Mouse (Mus musculus) G1E (cell line): ENCODE data around the gene Siah1a. TPM values are rescaled to one million over a fixed set of nuclear protein-coding genes. Genes with fewer than 3 reads are reported as not detected.
A peak's percentile ranks its signal among the peaks of the same experiment; 100 is the strongest.

ENCODE experiments used
- ATAC-seq: 2 replicates; pipeline ENCODE4 v1.8.0; 2016; ENCODE audit warnings: mild to moderate bottlenecking; ENCODE audit not compliant: insufficient number of reproducible peaks, poor library complexity, low FRiP score, severe bottlenecking; ENCODE audit errors: extremely low read depth
- DNase-seq: peaks from one replicate; pipeline ENCODE4 v3.0.0; 2012; ENCODE audit warnings: low spot score
- H3K27me3 ChIP-seq: 2 replicates; pipeline ENCODE4 v1.6.1; 2012; ENCODE audit warnings: mild to moderate bottlenecking, low read length, inconsistent platforms; ENCODE audit not compliant: insufficient read depth
- H3K36me3 ChIP-seq: replicated peaks from 2 replicates; pipeline ENCODE3; 2012; ENCODE audit warnings: mild to moderate bottlenecking, inconsistent platforms
- H3K4me1 ChIP-seq: 2 replicates; pipeline ENCODE4 v1.6.1; 2012; ENCODE audit warnings: low read depth, low read length, inconsistent platforms, mixed read lengths; ENCODE audit not compliant: insufficient read depth
- H3K4me3 ChIP-seq: 2 replicates; pipeline ENCODE4 v1.5.1; 2012; ENCODE audit warnings: low read depth, mild to moderate bottlenecking, inconsistent platforms, low read length, moderate library complexity, mixed read lengths
- H3K9me3 ChIP-seq: replicated peaks from 2 replicates; pipeline ENCODE4 v1.6.1; 2012; ENCODE audit warnings: inconsistent platforms
- CTCF ChIP-seq: IDR thresholded peaks from 2 replicates; pipeline ENCODE4 v1.5.1; 2012; ENCODE audit warnings: low read depth, low read length, inconsistent platforms, mixed read lengths
- GATA1 ChIP-seq: IDR thresholded peaks from 2 replicates; pipeline ENCODE4 v1.6.1; 2012; ENCODE audit warnings: borderline replicate concordance, low read length, inconsistent platforms, mixed read lengths
- GATA2 ChIP-seq: IDR thresholded peaks from 2 replicates; pipeline ENCODE4 v1.6.1; 2012; ENCODE audit warnings: low read depth, low read length, inconsistent platforms, borderline replicate concordance
- POLR2AphosphoS5 ChIP-seq: IDR thresholded peaks from 2 replicates; pipeline ENCODE4 v1.6.1; 2012; ENCODE audit warnings: low read depth, low read length, inconsistent platforms; ENCODE audit not compliant: insufficient replicate concordance
- TAL1 ChIP-seq: conservative IDR thresholded peaks from 2 replicates; pipeline ENCODE4 v1.6.1; 2012; ENCODE audit warnings: low read depth, low read length, inconsistent platforms, mixed read lengths
- polyA plus RNA-seq: library from polyadenylated mRNA; stranded (reverse); fragments of >175 nt; gene quantifications from 2 replicates; pipeline ENCODE4 v1.2.3, GENCODE M21; 2012
- total RNA-seq, 2 experiments: library from RNA; stranded (forward) in 1 of 2; stranded (reverse) in 1 of 2; fragments of 200-1000 nt in 1 of 2; fragments of >200 nt in 1 of 2; fragmentation: Nextera tagmentation in 1 of 2; gene quantifications; 2 replicates each; pipeline ENCODE4 v1.2.3; 2014 to 2017

The Siah1a gene
- total and polyA plus RNA-seq, 3 experiments: 5.2 to 21.3 (median 21.0) TPM

DNA sequence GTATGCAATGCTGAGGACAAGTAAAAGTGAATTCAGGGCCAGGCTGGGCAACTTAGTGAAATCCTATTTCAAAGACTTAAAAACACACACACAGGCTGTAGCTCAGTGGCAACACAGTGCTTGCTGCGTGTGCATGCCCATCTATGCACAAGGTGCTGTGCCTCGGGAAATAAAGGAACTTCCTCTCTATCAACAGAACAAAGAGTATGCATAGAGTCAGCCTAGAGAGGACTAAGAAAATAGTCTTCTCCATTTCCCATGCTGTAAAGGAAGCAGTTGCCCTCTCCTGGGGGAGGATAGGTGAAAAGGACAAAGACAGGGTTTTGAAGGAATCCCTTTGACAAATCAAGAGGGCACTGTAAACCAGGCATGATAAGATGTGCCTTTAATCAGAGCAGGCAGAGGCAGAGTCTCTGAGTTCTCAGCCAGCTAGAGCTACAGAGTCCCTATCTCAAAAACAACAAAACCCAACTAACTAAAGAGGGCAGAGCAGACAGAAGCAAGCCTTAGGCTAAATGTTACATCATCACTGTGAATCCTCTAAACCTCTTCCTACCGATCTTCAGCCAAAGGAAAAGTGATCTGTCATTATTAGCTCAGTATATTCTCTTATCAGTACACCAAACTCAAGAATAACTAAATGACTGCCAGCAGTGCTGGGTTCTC, 10.2 kb downstream of the Siah1a start:
- H3K9me3 ChIP-seq: no peaks in the 10 kb centered on the region
- no peak for TF ChIP-seq GATA2
- no peak for TF ChIP-seq GATA1
- no peak for TF ChIP-seq POLR2AphosphoS5
- no peak for TF ChIP-seq CTCF
- TF ChIP-seq TAL1: no peak
- DNase-seq (no peak), ATAC-seq (peak; percentile 41)
- H3K27me3 ChIP-seq: no peaks in the 10 kb centered on the region
- H3K4me1 ChIP-seq: peaks cover 23% of the 10 kb centered on the region
- H3K36me3 ChIP-seq: peaks cover 5% of the 10 kb centered on the region
- H3K4me3 ChIP-seq: no peak overlapping the region

- H3K4me1 ChIP-seq: peaks cover 26% of the 10 kb centered on the region
- TF ChIP-seq POLR2AphosphoS5 (no peak), GATA1 (no peak), GATA2 (no peak), CTCF (no peak), TAL1 (no peak)
- ATAC-seq: no peak
- H3K4me3 ChIP-seq: no peak overlapping the region
- H3K9me3 ChIP-seq: no peaks in the 10 kb centered on the region
- peaks cover 5% of the 10 kb centered on the region for H3K36me3 ChIP-seq
- no peak for DNase-seq
- no peaks in the 10 kb centered on the region for H3K27me3 ChIP-seq
Measured at GRCm38 (mm10) chr8:86734954-86735353, 10.8 kb downstream of the Siah1a start.

DNA sequence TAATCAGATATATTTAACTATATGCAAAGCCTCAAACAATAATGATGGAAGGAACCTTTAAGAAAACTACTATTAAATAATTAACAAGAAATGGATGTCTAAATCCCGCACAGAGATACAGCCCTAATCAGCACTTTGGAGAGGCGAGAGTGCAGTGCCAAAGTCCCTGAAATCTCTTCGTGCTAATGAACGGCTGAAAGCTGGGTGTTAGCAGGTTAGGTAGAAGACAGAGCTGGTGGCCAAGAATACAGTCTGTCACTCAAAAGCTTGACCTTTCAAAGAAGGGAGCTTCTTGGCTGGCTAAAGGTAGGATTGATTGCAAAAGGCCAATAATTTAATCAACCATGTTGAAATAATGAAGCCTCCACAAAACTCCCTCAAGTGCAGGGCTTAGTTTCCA, 11.6 kb downstream of the Siah1a start:
- H3K4me1 ChIP-seq: peaks cover 26% of the 10 kb centered on the region
- no peak for ATAC-seq
- H3K36me3 ChIP-seq: peaks cover 8% of the 10 kb centered on the region

GRCm38 (mm10) chr8:86730860-86731259, 14.9 kb downstream of the Siah1a start:
- no peak for ATAC-seq
- Histone ChIP-seq H3K27me3 (no peaks in the 10 kb centered on the region), H3K4me3 (no peak overlapping the region), H3K4me1 (peaks cover 35% of the 10 kb centered on the region), H3K9me3 (no peaks in the 10 kb centered on the region), H3K36me3 (peaks cover 29% of the 10 kb centered on the region)
- DNase-seq: no peak
- TF ChIP-seq TAL1: no peak
- no peak for TF ChIP-seq CTCF
- no peak for TF ChIP-seq GATA1
- TF ChIP-seq GATA2: no peak
- TF ChIP-seq POLR2AphosphoS5: no peak

More for the DNA sequence above, 11.6 kb downstream of the Siah1a start:
- Histone ChIP-seq H3K27me3 (no peaks in the 10 kb centered on the region), H3K9me3 (no peaks in the 10 kb centered on the region), H3K4me3 (no peak overlapping the region)
- TF ChIP-seq POLR2AphosphoS5 (no peak), CTCF (no peak), GATA1 (no peak), GATA2 (no peak), TAL1 (no peak)
- no peak for DNase-seq

- Histone ChIP-seq H3K4me3 (no peak overlapping the region), H3K9me3 (no peaks in the 10 kb centered on the region), H3K4me1 (peaks cover 29% of the 10 kb centered on the region), H3K27me3 (no peaks in the 10 kb centered on the region), H3K36me3 (peaks cover 29% of the 10 kb centered on the region)
- TF ChIP-seq GATA1 (no peak), POLR2AphosphoS5 (no peak), CTCF (no peak), GATA2 (no peak), TAL1 (no peak)
- DNase-seq (no peak), ATAC-seq (no peak)
Measured at GRCm38 (mm10) chr8:86730303-86730702, 15.4 kb downstream of the Siah1a start.

DNA sequence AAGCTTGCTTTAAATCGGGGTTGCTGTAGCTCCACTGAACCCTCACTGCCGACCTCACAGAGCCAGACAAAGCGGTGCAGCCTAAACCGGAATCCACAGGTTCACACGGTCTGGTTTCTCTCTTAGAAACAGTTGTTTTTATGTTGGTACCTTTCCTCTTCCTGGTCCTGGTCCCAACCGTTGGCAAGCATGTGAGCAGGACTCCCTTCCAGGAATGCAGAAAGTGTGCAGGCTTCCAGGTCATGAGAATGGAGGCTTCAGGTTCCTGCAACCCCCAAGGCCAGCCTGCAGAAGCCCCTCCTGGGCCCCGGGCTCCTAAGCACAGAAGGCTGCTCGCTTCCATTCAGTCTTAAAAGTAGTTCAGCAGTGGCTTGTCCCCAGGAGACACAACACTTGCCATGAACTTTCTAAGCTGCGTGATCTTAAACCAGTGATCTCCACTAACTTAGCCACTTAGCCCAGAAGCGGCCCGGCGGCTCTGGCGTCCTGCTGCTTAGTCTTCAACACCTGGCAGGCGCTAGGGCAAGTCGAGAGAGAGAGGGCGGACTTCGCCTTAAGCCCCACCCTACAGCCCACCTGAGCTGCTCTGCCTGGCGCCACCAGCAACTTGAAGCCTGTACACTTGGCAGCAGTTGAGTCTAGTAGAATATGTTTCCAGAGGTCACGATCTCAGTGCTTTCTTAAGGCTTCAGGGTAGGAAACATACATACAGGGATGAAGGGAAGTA, 17.3 kb downstream of the Siah1a start:
- no peak for DNase-seq
- ATAC-seq: no peak
- Histone ChIP-seq H3K9me3 (no peaks in the 10 kb centered on the region), H3K36me3 (peaks cover 31% of the 10 kb centered on the region), H3K27me3 (no peaks in the 10 kb centered on the region), H3K4me3 (no peak overlapping the region), H3K4me1 (peaks cover 22% of the 10 kb centered on the region)
- TF ChIP-seq TAL1 (no peak), CTCF (no peak), POLR2AphosphoS5 (no peak), GATA2 (no peak), GATA1 (no peak)
